Mouse (Mus musculus): ENCODE measurements around the gene Aco2. TPM values are rescaled to one million over a fixed set of nuclear protein-coding genes. Genes with fewer than 3 reads are reported as not detected.
A peak's percentile ranks its signal among the peaks of the same experiment; 100 is the strongest.

The Aco2 gene
- total RNA-seq, 2 experiments from 2014 or later: 392 to 412 TPM

DNA sequence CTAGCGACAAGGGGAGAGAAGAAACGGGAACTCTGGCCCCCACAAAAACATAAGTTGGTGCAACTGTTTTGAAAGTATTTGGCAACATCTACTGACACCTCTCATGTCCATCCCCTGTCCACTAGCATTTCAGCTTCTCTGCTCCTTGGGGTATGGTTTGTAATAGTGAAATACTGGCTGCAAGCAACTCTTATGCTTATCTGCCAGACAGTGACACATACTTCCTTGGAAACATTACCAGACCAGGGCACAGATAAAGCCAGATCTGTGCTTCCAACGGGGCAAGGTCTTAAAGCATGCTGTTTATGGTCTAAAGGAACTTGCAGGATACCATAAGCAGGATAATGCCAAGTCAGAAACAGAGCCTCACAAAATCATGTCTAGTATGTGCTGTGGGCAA lies 86.8 kb downstream of the Aco2 start:
- no peak for DNase-seq (ENCODE audit: extremely low spot score in 1 of 2, low spot score in 2 of 2)
- intact Hi-C loops (cut with DNase I): no loop called here

DNA sequence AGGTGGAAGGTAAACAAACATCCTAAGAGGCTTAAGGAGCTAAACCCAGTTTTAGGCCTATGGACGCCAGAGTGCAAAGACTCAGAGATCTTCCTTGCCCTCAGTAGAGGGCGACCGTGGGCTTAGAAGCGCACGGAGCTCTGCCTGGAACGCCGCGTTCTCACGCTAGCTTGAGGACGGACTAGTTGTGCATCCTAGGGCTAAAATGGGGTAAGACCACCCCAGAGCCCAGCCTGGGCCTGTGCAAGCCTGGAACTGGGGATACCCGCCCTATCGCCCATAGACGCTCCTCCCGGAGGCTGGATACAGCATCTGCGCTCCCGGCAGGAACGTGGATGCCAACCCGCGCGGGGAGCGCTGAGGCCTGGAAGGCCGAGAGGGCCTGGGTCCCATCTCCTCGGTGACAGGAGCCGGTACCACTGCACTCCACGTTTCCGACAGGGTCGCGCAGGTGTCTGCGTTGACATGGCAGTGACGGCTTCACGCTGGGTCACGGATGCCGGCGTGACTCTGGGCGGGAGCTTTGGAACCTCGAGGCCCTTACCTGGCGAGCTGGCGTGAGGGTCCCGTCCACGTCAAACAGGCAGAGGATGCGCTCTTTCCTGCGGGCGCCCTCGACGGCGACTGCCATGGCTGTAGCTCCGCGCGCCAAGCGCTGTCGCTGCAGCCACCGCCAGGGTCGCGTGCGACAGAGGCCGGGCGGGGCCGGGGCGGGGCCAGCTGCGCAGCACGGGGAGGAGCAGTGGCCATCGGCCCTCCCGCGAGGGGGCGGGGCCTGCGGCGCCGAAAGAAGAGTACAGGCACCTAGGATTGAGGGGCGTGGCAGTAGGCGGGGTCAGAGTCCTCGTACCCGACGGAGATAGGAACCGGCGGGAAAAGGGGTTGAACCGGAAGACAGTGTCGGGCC lies 88.3 kb downstream of the Aco2 start, which contains the start of gene Pmm1:
TSS of gene Pmm1 (minus strand) at position 760 of the 907 bp plus-strand sequence.
- peak; percentile 95 to 99 for DNase-seq (ENCODE audit: extremely low spot score in 1 of 2, low spot score in 2 of 2)
- intact Hi-C loops (cut with DNase I): loop anchor here (2.0 kb wide), 1 partner anchor 28 kb away; no protein-coding TSS in a partner anchor

DNA sequence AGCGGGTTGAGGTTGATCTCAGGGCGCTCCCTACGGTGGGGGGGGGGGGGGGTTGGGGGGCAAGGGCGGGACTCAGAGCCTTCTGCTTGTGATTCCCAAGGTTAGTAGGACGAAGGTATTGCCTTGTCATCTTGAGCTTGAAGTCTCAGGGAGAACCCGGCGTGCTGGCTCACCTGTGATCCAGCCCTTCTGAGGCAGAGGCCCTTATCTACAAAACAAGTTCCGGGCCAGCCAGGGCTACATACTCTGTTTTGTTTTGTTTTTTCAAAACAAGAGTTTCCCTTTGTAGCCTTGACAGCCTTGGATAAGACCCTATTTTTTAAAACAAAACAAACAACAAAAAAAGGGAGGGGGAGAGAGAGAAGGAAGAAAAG lies 89.0 kb downstream of the Aco2 start:
- intact Hi-C loops (cut with DNase I): loop anchor here (2.0 kb wide), 1 partner anchor 28 kb away; no protein-coding TSS in a partner anchor
- no peak for DNase-seq (ENCODE audit: extremely low spot score in 1 of 2, low spot score in 2 of 2)

DNA sequence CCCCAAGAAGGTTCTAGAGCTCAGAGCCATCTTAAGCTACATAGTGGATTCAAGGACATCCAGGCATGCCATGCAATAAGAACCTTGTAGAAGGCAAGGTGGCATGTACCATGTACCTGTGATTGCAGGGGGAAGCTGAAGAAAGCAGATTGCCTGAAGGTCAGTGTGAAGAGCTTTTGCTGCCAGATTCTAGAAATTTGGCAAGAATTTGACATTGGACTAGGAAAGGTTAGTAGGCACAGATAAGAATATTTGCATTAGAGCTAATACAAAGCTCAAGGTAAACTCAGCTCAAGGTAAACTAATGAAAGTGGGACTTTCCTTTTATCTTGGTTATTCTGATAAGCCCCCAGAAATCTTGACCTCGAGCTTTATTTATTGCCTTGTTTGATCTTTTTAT lies 92.2 kb downstream of the Aco2 start:
- intact Hi-C loops (cut with DNase I): no loop called here
- no peak for DNase-seq (ENCODE audit: extremely low spot score in 1 of 2, low spot score in 2 of 2)

Other genes starting within 250 kb of the Aco2 start
- gene L3mbtl2, start 208.4 kb upstream of the Aco2 start, total RNA-seq (2021): 10 to 100 TPM; 35.9 to 37.1 TPM
- 10 to 100 TPM; 20.6 to 25.4 TPM for gene Chadl, start 175.0 kb upstream of the Aco2 start, total RNA-seq (2021)
- gene Zc3h7b, start 127.3 kb upstream of the Aco2 start, total RNA-seq (2021): 100 to 1,000 TPM; 192 to 212 TPM
- 100 to 1,000 TPM; 200 to 211 TPM for gene Rangap1, start 126.8 kb upstream of the Aco2 start, total RNA-seq (2021)
- gene Tef, start 69.9 kb upstream of the Aco2 start, total RNA-seq (2021): 100 to 1,000 TPM; 121 to 143 TPM
- gene Tob2, start 13.5 kb upstream of the Aco2 start, total RNA-seq (2021): 10 to 100 TPM; 25.5 to 29.9 TPM
- gene Phf5a, start 398 bp upstream of the Aco2 start, total RNA-seq (2021): 10 to 100 TPM; 42.6 to 44.5 TPM
- gene Polr3h, start 53.9 kb downstream of the Aco2 start, total RNA-seq (2021): 10 to 100 TPM; 44.8 to 55.0 TPM
- 100 to 1,000 TPM; 154 to 156 TPM for gene Csdc2, start 64.5 kb downstream of the Aco2 start, total RNA-seq (2021)
- gene Pmm1, start 88.6 kb downstream of the Aco2 start, total RNA-seq (2021): 100 to 1,000 TPM; 177 TPM
- not detected for gene 1700029P11Rik, start 108.2 kb downstream of the Aco2 start, total RNA-seq (2021)
- gene Xrcc6, start 115.5 kb downstream of the Aco2 start, total RNA-seq (2021): 10 to 100 TPM; 27.9 to 29.9 TPM
- gene Desi1, start 161.6 kb downstream of the Aco2 start, total RNA-seq (2021): 10 to 100 TPM; 91.9 to 93.6 TPM
- gene Snu13, start 175.3 kb downstream of the Aco2 start, total RNA-seq (2021): 100 to 1,000 TPM; 101 to 109 TPM
- not detected for gene 4930407I10Rik, start 186.8 kb downstream of the Aco2 start, total RNA-seq (2021)
- gene Mei1, start 197.7 kb downstream of the Aco2 start, total RNA-seq (2021): under 1 TPM; 0.32 to 0.39 TPM